ENCODE assay signal across 7 mouse cellular contexts in genomic region chr1:167220303-167221174, GRCm38 (mm10).
DNase-seq lines count a peak whose midpoint lies in the region; ATAC-seq and TF ChIP-seq lines count a peak whose summit lies in the region.

No protein-coding gene starts in this region.

- 5% methylated on average over 5 of the region's 5 CpGs for WGBS in kidney, adult 2 months
- WGBS in limb, embryonic 11.5 days = 1% methylated on average over 5 of the region's 5 CpGs
- WGBS in midbrain, embryonic 15.5 days = 2% methylated on average over 5 of the region's 5 CpGs
- WGBS in spleen, adult 2 months = 4% methylated on average over 5 of the region's 5 CpGs

- no peak overlapping the region for H3K4me2 ChIP-seq in limb, embryonic 11.5 days (ENCODE audit: low read depth, severe bottlenecking)
- H3K4me2 ChIP-seq in midbrain, embryonic 15.5 days = no peak overlapping the region

- H3K36me3 ChIP-seq in kidney, adult 2 months (ENCODE audit: control insufficient read depth, insufficient read depth, low read length) = no peaks in the 10 kb centered on the region
- no peaks in the 10 kb centered on the region; the same call in 1 of the 2 replicates for H3K36me3 ChIP-seq in limb, embryonic 11.5 days (ENCODE audit: control insufficient read depth, insufficient read depth, low read length)
- H3K36me3 ChIP-seq in midbrain, embryonic 15.5 days (replicated peaks) = no peaks in the 10 kb centered on the region; the same call in 1 of the 2 replicates
- no peaks in the 10 kb centered on the region for H3K36me3 ChIP-seq in spleen, adult 2 months (ENCODE audit: control insufficient read depth, insufficient read depth, low read length)

- TF ChIP-seq CTCF in kidney, adult 2 months (conservative IDR thresholded peaks at IDR 0.05; ENCODE audit: insufficient read depth, insufficient read length, low read depth, low read length) = peak; percentile 97
- peak; percentile 84; the same call in 1 of the 2 replicates for TF ChIP-seq CTCF in spleen, adult 2 months (IDR thresholded peaks at IDR 0.05; ENCODE audit: extremely low read depth, insufficient read depth, insufficient read length, insufficient replicate concordance)

- intact Hi-C loops in gastrocnemius, postnatal 36 days (cut with DNase I) = no loop called here

- peak; percentile 84 for DNase-seq in adrenal gland, adult 2 months
- DNase-seq in embryo, embryonic 10.5 days (ENCODE audit: low spot score) = peak; percentile 89
- peak; percentile 72 to 74 for DNase-seq in gastrocnemius, postnatal 36 days
- DNase-seq in kidney, adult 2 months = peak; percentile 85
- peak; percentile 90 for DNase-seq in limb, embryonic 11.5 days (ENCODE audit: low spot score)
- DNase-seq in spleen, adult 2 months (ENCODE audit: low read depth in 1 of 2, low spot score in 2 of 2) = peak; percentile 50 to 78

- no peaks in the 10 kb centered on the region for H3K9me3 ChIP-seq in limb, embryonic 11.5 days (ENCODE audit: control insufficient read depth, low read length)
- no peaks in the 10 kb centered on the region for H3K9me3 ChIP-seq in midbrain, embryonic 15.5 days

- no peaks in the 10 kb centered on the region for H3K4me1 ChIP-seq in kidney, adult 2 months (ENCODE audit: control insufficient read depth, insufficient read depth, low read length)
- no peaks in the 10 kb centered on the region for H3K4me1 ChIP-seq in limb, embryonic 11.5 days (ENCODE audit: control insufficient read depth, insufficient read depth, low read length)
- no peaks in the 10 kb centered on the region for H3K4me1 ChIP-seq in midbrain, embryonic 15.5 days
- peaks cover 5% of the 10 kb centered on the region; the same call in 1 of the 2 replicates for H3K4me1 ChIP-seq in spleen, adult 2 months (ENCODE audit: control insufficient read depth, insufficient read depth, insufficient read length)

- no peak overlapping the region for H3K4me3 ChIP-seq in kidney, adult 2 months (ENCODE audit: insufficient read depth, low read depth, low read length)
- no peak overlapping the region for H3K4me3 ChIP-seq in limb, embryonic 11.5 days (ENCODE audit: low read depth, low read length)
- H3K4me3 ChIP-seq in midbrain, embryonic 15.5 days = no peak overlapping the region
- H3K4me3 ChIP-seq in spleen, adult 2 months (ENCODE audit: extremely low read depth, insufficient read depth, insufficient read length) = no peak overlapping the region

- no peaks in the 10 kb centered on the region for H3K27me3 ChIP-seq in kidney, adult 2 months (replicated peaks; ENCODE audit: control insufficient read depth, insufficient read depth, low read length)
- H3K27me3 ChIP-seq in limb, embryonic 11.5 days (ENCODE audit: control insufficient read depth, insufficient read depth, low read length) = no peaks in the 10 kb centered on the region
- H3K27me3 ChIP-seq in midbrain, embryonic 15.5 days (replicated peaks) = no peaks in the 10 kb centered on the region
- no peaks in the 10 kb centered on the region for H3K27me3 ChIP-seq in spleen, adult 2 months (ENCODE audit: control insufficient read depth, insufficient read depth, low read length)

- ATAC-seq in limb, embryonic 11.5 days (ENCODE audit: insufficient number of reproducible peaks, low FRiP score, low TSS enrichment, low read depth) = no peak
- ATAC-seq in midbrain, embryonic 15.5 days (replicated peaks) = peak; percentile 73

- H3K9ac ChIP-seq in limb, embryonic 11.5 days (ENCODE audit: low read length) = no peak overlapping the region
- H3K9ac ChIP-seq in midbrain, embryonic 15.5 days = no peak overlapping the region

- H3K27ac ChIP-seq in kidney, adult 2 months (ENCODE audit: insufficient read depth, low read depth, low read length) = no peak overlapping the region
- H3K27ac ChIP-seq in limb, embryonic 11.5 days (replicated peaks; ENCODE audit: low read depth, low read length) = no peak overlapping the region
- H3K27ac ChIP-seq in midbrain, embryonic 15.5 days = 0 out of 2 replicates have a peak overlapping the region, but pooled peaks have one; percentile 3
- H3K27ac ChIP-seq in spleen, adult 2 months (ENCODE audit: insufficient read depth, low read length) = no peak overlapping the region

- no peak for TF ChIP-seq POLR2A in kidney, adult 2 months (IDR thresholded peaks at IDR 0.05; ENCODE audit: low read depth, low read length)
- no peak for TF ChIP-seq POLR2A in spleen, adult 2 months (IDR thresholded peaks at IDR 0.05; ENCODE audit: low read depth, low read length)
